Mouse (Mus musculus) liver, embryonic 11.5 days (tissue): ENCODE data around the gene Pde9a. TPM values are rescaled to one million over a fixed set of nuclear protein-coding genes. Genes with fewer than 3 reads are reported as not detected.

Experiments used
- ATAC-seq: fragments of 200-750 bp; cut with Nextera tagmentation; replicated peaks from 2 replicates; pipeline ENCODE4 v1.8.0; 2017; ENCODE audit warnings: moderate number of reproducible peaks, mild to moderate bottlenecking, moderate TSS enrichment, moderate library complexity; ENCODE audit not compliant: low FRiP score
- DNase-seq: peaks from one replicate; pipeline ENCODE4 v3.0.0-alpha.2; 2017; ENCODE audit warnings: low spot score
- H3K27ac ChIP-seq: fragments of 300-500 bp; sonication (generic); 2 replicates; pipeline ENCODE4 v1.5.1; 2014; ENCODE audit warnings: mild to moderate bottlenecking, low read depth, low read length, control low read depth
- H3K27me3 ChIP-seq: fragments of 300-500 bp; sonication (generic); replicated peaks from 2 replicates; pipeline ENCODE4 v1.6.1; 2014; ENCODE audit warnings: low read length, mixed read lengths; ENCODE audit not compliant: control insufficient read depth, insufficient read depth
- H3K36me3 ChIP-seq: fragments of 300-500 bp; sonication (generic); 2 replicates; pipeline ENCODE4 v1.6.1; 2014; ENCODE audit warnings: mild to moderate bottlenecking, low read length, moderate library complexity, mixed read lengths; ENCODE audit not compliant: control insufficient read depth, insufficient read depth
- H3K4me1 ChIP-seq: fragments of 300-500 bp; sonication (generic); replicated peaks from 2 replicates; pipeline ENCODE4 v1.6.1; 2014; ENCODE audit warnings: low read length, mixed read lengths; ENCODE audit not compliant: control insufficient read depth, insufficient read depth
- H3K4me2 ChIP-seq: fragments of 300-500 bp; sonication (generic); 2 replicates; pipeline ENCODE4 v1.6.1; 2014; ENCODE audit warnings: mild to moderate bottlenecking, control low read depth, moderate library complexity
- H3K4me3 ChIP-seq: fragments of 300-500 bp; sonication (generic); 2 replicates; pipeline ENCODE4 v1.5.1; 2014; ENCODE audit warnings: low read depth, low read length, control low read depth
- H3K9ac ChIP-seq: fragments of 300-500 bp; sonication (generic); 2 replicates; pipeline ENCODE4 v1.6.1; 2014; ENCODE audit warnings: low read depth, low read length, control low read depth
- H3K9me3 ChIP-seq: fragments of 300-500 bp; sonication (generic); 2 replicates; pipeline ENCODE4 v1.6.1; 2016; ENCODE audit warnings: low read length, inconsistent platforms, mixed read lengths; ENCODE audit not compliant: control insufficient read depth
- WGBS: fragments of 180-500 bp; shearing (Covaris S2); extraction: QIAGEN DNeasy Blood & Tissue Kit; methylation state at CpG from one replicate; pipeline ENCODE4 v1.1.7; 2014; 5-methylcytosine and 5-hydroxymethylcytosine counted together
- polyA plus RNA-seq: library from polyadenylated mRNA; unstranded; fragments of >200 nt; fragmentation: Nextera tagmentation; extraction: Ambion mirVana; gene quantifications from 2 replicates; pipeline ENCODE4 v1.2.1, GENCODE M21; 2014

Gene Pde9a
- polyA plus RNA-seq, 1 experiment from 2014 or later: 10.4 TPM

DNA sequence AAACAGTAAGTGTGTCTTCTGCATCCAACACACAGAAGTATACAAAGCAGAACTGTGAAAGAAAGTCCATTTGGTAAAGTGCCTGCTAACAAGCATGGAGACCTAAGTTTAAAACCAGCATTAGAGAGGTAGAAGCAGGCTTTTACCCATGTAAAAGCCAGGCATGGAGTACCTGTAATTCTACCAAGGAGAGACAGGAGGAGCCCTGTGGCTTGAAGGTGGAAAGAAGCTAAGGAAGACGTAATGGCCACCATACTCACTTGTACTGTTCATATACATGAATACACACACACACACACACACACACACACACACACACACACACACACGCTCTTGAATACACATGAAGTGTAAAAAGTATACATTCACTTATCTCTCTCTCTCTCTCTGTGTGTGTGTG, 6.9 kb upstream of the Pde9a start:
- no peaks in the 10 kb centered on the region for H3K4me1 ChIP-seq
- no peaks in the 10 kb centered on the region for H3K9me3 ChIP-seq
- WGBS: 64% methylated on average over 2 of the region's 2 CpGs
- DNase-seq (no peak), ATAC-seq (no peak)
- H3K4me2 ChIP-seq: no peak overlapping the region
- H3K9ac ChIP-seq: no peak overlapping the region
- no peaks in the 10 kb centered on the region; the same call in 1 of the 2 replicates for H3K27me3 ChIP-seq
- H3K4me3 ChIP-seq: no peak overlapping the region
- no peaks in the 10 kb centered on the region for H3K36me3 ChIP-seq
- H3K27ac ChIP-seq: no peak overlapping the region

DNA sequence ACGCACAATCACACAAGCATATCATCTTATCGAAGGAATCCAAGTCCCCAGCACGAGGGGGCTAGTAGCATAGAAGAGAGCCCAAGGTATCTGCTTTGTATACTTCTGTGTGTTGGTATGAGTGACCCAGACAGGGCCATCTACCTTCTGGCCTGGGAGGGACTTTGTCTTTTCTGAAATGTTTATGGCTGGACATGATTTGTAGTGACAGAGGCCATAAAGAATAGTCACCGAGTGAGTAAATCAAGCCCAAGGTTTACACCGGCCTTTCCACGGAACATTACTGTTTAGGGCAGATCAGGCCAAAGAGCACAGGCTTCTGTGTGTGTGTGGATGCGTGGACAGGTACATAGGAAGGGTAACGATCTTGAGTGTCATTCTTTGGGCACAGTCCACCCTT, 6.1 kb upstream of the Pde9a start:
- Histone ChIP-seq H3K4me3 (no peak overlapping the region), H3K4me2 (no peak overlapping the region), H3K36me3 (no peaks in the 10 kb centered on the region), H3K27me3 (peaks cover 6% of the 10 kb centered on the region; the same call in 1 of the 2 replicates), H3K27ac (no peak overlapping the region), H3K9ac (no peak overlapping the region), H3K4me1 (no peaks in the 10 kb centered on the region; the same call in 1 of the 2 replicates), H3K9me3 (no peaks in the 10 kb centered on the region)
- 75% methylated on average over 8 of the region's 8 CpGs for WGBS
- no peak for DNase-seq
- no peak for ATAC-seq

DNA sequence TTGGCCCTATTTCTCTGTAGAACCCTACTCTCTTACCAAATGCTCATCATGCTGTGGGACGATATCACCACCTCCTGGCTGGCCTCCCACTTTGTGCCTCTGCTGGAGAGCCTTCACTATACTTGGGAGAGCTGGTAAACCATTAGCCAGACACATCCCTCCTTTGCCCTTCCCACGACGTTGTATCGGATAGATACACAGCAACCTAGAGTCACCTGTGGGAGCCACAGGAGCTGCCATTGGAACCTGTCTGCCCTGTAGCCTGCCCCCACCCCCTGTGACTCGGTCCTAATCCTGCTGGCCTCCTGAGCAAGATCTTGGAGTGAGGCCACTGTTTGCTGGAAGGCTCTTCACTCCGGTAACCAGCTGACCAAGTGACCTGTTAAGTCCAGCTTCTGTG, 2.7 kb upstream of the Pde9a start:
- 60% methylated on average over 6 of the region's 6 CpGs for WGBS
- Histone ChIP-seq H3K27me3 (peaks cover 24% of the 10 kb centered on the region), H3K36me3 (no peaks in the 10 kb centered on the region), H3K4me2 (no peak overlapping the region), H3K27ac (no peak overlapping the region), H3K4me1 (no peaks in the 10 kb centered on the region; the same call in 1 of the 2 replicates), H3K9ac (no peak overlapping the region), H3K4me3 (no peak overlapping the region), H3K9me3 (no peaks in the 10 kb centered on the region)
- DNase-seq (no peak), ATAC-seq (no peak)

DNA sequence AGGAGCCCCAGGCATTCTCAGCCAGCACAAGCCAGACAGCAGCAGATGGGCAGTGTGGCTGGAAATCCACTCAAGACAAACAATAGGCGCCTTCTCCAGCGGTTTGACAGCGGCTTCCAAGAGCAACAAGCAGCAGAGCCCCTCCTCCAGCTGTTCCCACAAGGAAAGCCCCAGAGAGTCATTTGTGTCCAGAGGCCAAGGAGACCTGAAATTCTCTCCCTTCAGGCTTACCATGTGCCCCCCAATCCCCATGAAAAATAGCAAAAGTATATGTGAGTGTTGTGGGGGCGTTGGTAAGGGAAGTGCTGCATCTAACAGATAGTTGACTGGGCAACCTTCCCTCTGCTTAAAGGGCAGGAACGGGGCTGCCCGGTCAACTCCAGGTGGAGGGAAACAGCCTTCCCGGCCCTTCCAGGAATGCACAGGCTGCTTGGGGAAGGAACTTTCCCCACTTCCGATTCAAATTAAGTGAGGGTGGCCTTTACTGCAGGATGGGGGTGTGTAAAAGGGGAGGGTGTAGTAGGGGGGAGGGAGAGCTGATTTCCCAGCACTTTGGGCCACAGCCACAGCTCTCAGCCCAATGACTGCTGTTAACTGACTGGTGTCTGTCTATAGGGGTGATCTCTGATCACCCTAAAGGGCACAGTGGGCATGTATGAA, 912 bp upstream of the Pde9a start:
- WGBS: 14% methylated on average over 8 of the region's 8 CpGs

DNA sequence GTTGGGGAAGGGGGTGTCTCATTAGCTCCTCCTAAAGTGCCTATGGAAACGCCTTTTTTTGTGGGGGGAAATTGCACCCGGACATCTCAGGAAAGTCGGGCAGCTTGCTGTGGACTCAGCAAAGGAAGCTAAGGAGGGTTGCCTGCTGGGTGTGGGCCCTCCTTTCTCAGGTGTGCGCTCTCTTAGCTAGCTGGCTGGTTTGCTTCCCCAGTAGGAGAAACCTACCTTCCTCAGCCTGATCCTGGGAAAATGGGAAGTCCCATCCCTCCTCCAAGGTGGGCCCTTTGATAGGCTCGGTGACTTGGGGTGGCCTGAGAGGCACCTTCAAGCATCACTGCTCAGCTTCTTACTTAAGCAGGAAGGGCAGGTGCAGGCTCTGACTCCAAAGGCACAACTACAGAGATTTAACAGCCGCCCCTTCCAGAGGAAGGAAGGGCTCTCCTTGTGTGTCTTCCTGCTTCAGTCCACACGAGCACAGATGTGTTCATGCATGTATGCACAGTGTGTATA, 811 bp downstream of the Pde9a start:
- 9% methylated on average over 7 of the region's 7 CpGs for WGBS

More for the DNA sequence above, 912 bp upstream of the Pde9a start:
- DNase-seq: no peak
- Histone ChIP-seq H3K36me3 (no peaks in the 10 kb centered on the region), H3K27ac (no peak overlapping the region), H3K9ac (no peak overlapping the region), H3K27me3 (peaks cover 29% of the 10 kb centered on the region), H3K4me1 (no peaks in the 10 kb centered on the region; the same call in 1 of the 2 replicates), H3K9me3 (no peaks in the 10 kb centered on the region), H3K4me3 (no peak overlapping the region), H3K4me2 (no peak overlapping the region)
- no peak for ATAC-seq

DNA sequence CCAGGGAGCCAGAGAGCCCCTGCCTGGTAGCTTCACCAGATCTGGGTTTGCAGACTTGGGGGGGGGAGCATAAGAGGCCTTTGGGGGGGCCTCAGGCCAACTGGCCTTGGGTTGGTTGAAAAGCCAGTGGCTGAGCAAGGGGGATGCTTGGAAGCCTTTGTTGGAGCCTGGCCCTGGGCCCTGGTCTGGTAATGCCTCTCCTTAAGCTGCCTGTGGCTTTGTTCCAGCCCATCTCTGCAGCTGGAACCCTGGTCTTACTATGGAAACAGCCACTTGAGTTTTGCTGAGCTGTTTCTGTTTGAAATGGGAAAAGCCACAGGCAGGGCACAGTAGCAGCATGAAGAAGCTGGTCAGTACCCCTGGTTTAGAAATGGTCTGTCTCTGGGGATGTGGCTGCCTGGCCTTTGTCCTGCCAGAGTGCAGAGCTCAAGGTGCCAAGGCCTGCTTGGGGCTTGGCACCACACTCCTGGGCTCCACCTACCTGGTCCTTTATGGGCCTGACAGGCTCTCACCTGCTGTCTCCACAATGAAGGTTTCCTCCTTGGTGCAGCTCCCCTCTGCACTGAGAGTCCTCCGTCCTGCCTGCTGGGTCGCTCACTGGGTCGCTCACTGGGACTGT, 3.5 kb downstream of the Pde9a start:
- Histone ChIP-seq H3K27ac (no peak overlapping the region), H3K4me1 (peaks cover 11% of the 10 kb centered on the region), H3K4me3 (no peak overlapping the region), H3K4me2 (no peak overlapping the region), H3K36me3 (no peaks in the 10 kb centered on the region), H3K9me3 (no peaks in the 10 kb centered on the region), H3K27me3 (peaks cover 25% of the 10 kb centered on the region), H3K9ac (no peak overlapping the region)
- DNase-seq (no peak), ATAC-seq (no peak)
- WGBS: 80% methylated on average over 3 of the region's 3 CpGs

More for the DNA sequence above, 811 bp downstream of the Pde9a start:
- ATAC-seq (no peak), DNase-seq (no peak)
- Histone ChIP-seq H3K4me3 (peak overlapping the region; percentile 64), H3K27me3 (peaks cover 29% of the 10 kb centered on the region), H3K4me1 (peaks cover 2% of the 10 kb centered on the region; the same call in 1 of the 2 replicates), H3K36me3 (no peaks in the 10 kb centered on the region), H3K9me3 (no peaks in the 10 kb centered on the region), H3K9ac (peak overlapping the region; percentile 49), H3K4me2 (peak overlapping the region; percentile 75), H3K27ac (no peak overlapping the region)

DNA sequence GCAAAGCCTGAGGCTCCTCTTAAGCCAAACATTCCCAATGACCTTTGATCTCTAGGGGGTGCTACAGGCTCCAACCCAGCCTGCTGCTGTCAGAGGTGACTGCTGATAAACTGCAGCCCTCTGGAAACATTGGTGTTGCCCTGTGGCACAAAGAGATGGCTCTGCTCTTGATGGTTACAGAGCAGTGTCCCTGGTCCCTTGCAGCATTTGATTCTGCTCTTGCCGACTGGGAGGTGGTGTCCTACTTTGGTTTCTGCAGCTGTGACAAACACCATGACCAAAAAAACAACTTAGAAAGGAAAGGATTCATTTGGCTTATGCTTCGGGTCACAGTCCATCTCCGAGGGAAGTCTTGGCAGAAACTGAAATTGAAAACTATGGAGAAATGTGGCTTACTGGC, 5.5 kb downstream of the Pde9a start:
- Histone ChIP-seq H3K27me3 (peaks cover 18% of the 10 kb centered on the region), H3K4me2 (no peak overlapping the region), H3K9me3 (no peaks in the 10 kb centered on the region), H3K27ac (no peak overlapping the region), H3K36me3 (no peaks in the 10 kb centered on the region), H3K4me1 (peaks cover 11% of the 10 kb centered on the region), H3K9ac (no peak overlapping the region), H3K4me3 (no peak overlapping the region)
- DNase-seq (no peak), ATAC-seq (no peak)
- WGBS: 50% methylated on average over 3 of the region's 3 CpGs

DNA sequence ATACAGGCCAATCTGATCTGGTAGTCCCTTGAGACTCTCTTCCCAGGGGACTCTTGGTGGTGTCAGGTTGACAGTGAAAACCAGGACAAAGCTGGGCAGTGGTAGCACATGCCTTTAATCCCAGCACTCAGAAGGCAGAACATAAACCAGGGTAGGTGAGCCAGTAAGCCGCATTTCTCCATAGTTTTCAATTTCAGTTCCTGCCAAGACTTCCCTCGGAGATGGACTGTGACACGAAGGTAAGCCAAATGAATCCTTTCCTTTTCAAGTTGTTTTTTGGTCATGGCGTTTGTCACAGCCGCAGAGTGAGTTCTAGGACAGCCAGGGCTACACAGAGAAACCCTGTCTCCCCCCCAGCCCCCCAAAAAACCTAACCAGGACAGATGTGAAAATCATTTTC, 6.0 kb downstream of the Pde9a start:
- peaks cover 13% of the 10 kb centered on the region for H3K27me3 ChIP-seq
- H3K9ac ChIP-seq: no peak overlapping the region
- H3K4me1 ChIP-seq: peaks cover 11% of the 10 kb centered on the region
- ATAC-seq (no peak), DNase-seq (no peak)
- H3K36me3 ChIP-seq: no peaks in the 10 kb centered on the region
- no peak overlapping the region for H3K4me2 ChIP-seq
- no peak overlapping the region for H3K4me3 ChIP-seq
- no peak overlapping the region for H3K27ac ChIP-seq
- H3K9me3 ChIP-seq: no peaks in the 10 kb centered on the region
- 75% methylated on average over 5 of the region's 5 CpGs for WGBS

DNA sequence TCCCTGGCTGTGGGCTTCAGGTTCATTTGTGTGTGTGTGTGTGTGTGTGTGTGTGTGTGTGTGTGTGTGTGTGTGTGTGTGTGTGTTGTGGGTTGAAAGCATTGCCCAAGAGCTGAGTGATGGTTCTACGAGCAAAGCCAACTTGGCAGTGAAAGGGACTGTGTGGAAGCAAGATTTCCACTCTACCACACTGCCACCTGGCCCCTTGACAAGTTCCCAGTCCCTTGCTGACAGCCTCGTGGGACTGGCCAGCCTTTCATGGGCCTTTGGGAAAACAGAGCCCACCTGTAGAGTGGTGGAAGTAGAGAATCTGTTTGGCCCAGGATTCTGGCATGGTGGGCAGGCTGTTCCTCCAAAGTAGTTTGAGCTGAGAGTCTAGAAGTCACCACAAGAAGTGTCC, 7.8 kb downstream of the Pde9a start:
- Histone ChIP-seq H3K9ac (no peak overlapping the region), H3K4me3 (no peak overlapping the region), H3K9me3 (no peaks in the 10 kb centered on the region), H3K27me3 (peaks cover 2% of the 10 kb centered on the region; the same call in 1 of the 2 replicates), H3K36me3 (no peaks in the 10 kb centered on the region), H3K27ac (no peak overlapping the region), H3K4me1 (peaks cover 11% of the 10 kb centered on the region), H3K4me2 (no peak overlapping the region)
- 61% methylated on average over 2 of the region's 2 CpGs for WGBS
- DNase-seq: no peak
- no peak for ATAC-seq
